Mouse (Mus musculus): Measurements from ENCODE around the gene Grwd1.

Grwd1 gene

GRCm38 (mm10) chr7:45800001-45800400 lies 30.7 kb downstream of the Grwd1 start:
- DNase-seq (ENCODE audit: inconsistent ontology term): no peak

GRCm38 (mm10) chr7:45798931-45799330 lies 31.8 kb downstream of the Grwd1 start:
- DNase-seq (ENCODE audit: inconsistent ontology term): no peak

GRCm38 (mm10) chr7:45798511-45798836 lies 32.3 kb downstream of the Grwd1 start:
- DNase-seq (ENCODE audit: inconsistent ontology term): no peak

GRCm38 (mm10) chr7:45797661-45798510 lies 32.9 kb downstream of the Grwd1 start:
- DNase-seq (ENCODE audit: inconsistent ontology term): no peak

GRCm38 (mm10) chr7:45796950-45797349 lies 33.8 kb downstream of the Grwd1 start:
- no peak for DNase-seq (ENCODE audit: inconsistent ontology term)

GRCm38 (mm10) chr7:45794971-45795370 lies 35.8 kb downstream of the Grwd1 start:
- no peak for DNase-seq (ENCODE audit: inconsistent ontology term)

- DNase-seq (ENCODE audit: inconsistent ontology term): no peak
These were observed 36.7 kb downstream of the Grwd1 start for GRCm38 (mm10) chr7:45793969-45794585.

GRCm38 (mm10) chr7:45793240-45793639 lies 37.5 kb downstream of the Grwd1 start:
- no peak for DNase-seq (ENCODE audit: inconsistent ontology term)

GRCm38 (mm10) chr7:45791756-45792490 lies 38.8 kb downstream of the Grwd1 start:
- no peak for DNase-seq (ENCODE audit: inconsistent ontology term)

- no peak for DNase-seq (ENCODE audit: inconsistent ontology term)
These were observed 40.0 kb downstream of the Grwd1 start for GRCm38 (mm10) chr7:45790721-45791120.

GRCm38 (mm10) chr7:45787642-45788041 lies 43.1 kb downstream of the Grwd1 start:
- no peak for DNase-seq (ENCODE audit: inconsistent ontology term)

- DNase-seq (ENCODE audit: inconsistent ontology term): no peak
These were observed 43.9 kb downstream of the Grwd1 start for GRCm38 (mm10) chr7:45786661-45787413.

GRCm38 (mm10) chr7:45786136-45786578 lies 44.6 kb downstream of the Grwd1 start:
- DNase-seq (ENCODE audit: inconsistent ontology term): peak; percentile 78

- peak; percentile 75 for DNase-seq (ENCODE audit: inconsistent ontology term)
These were observed 45.2 kb downstream of the Grwd1 start for GRCm38 (mm10) chr7:45785388-45786135.

- DNase-seq (ENCODE audit: inconsistent ontology term): peak; percentile 92
These were observed 46.0 kb downstream of the Grwd1 start, which contains the start of gene Sult2b1 for GRCm38 (mm10) chr7:45784524-45785372. TSS of gene Sult2b1 (minus strand) at chr7:45784669.

- DNase-seq (ENCODE audit: inconsistent ontology term): peak; percentile 72
These were observed 47.1 kb downstream of the Grwd1 start, which contains the start of gene Lmtk3 for GRCm38 (mm10) chr7:45783511-45784091. TSS of gene Lmtk3 (plus strand) at chr7:45783738.

- DNase-seq (ENCODE audit: inconsistent ontology term): peak; percentile 73
These were observed 48.5 kb downstream of the Grwd1 start for GRCm38 (mm10) chr7:45782271-45782670.

GRCm38 (mm10) chr7:45779081-45779641 lies 51.6 kb downstream of the Grwd1 start:
- DNase-seq (ENCODE audit: inconsistent ontology term): no peak

- DNase-seq (ENCODE audit: inconsistent ontology term): no peak
These were observed 55.5 kb downstream of the Grwd1 start for GRCm38 (mm10) chr7:45775237-45775636.

All from Muller cell, postnatal 12 days (primary cell).